Mouse (Mus musculus): ENCODE data around the gene Polr2b. TPM values are rescaled to one million over a fixed set of nuclear protein-coding genes. Genes with fewer than 3 reads are reported as not detected.

The Polr2b gene
- polyA plus RNA-seq, 1 experiment from 2014 or later = 32.7 TPM

- no peak for ATAC-seq (replicated peaks; ENCODE audit: insufficient number of reproducible peaks, insufficient read depth, low FRiP score, low read depth)
- H3K27me3 ChIP-seq = no peaks in the 10 kb centered on the region
- no peak overlapping the region for H3K27ac ChIP-seq
- H3K36me3 ChIP-seq = no peaks in the 10 kb centered on the region
- no peak overlapping the region for H3K4me3 ChIP-seq
- WGBS = 81% methylated on average over 17 of the region's 17 CpGs
- H3K4me2 ChIP-seq = no peak overlapping the region
- 0 out of 2 replicates have a peak, but pooled peaks cover 3% of the 10 kb centered on the region for H3K4me1 ChIP-seq (replicated peaks)
- no peak overlapping the region for H3K9ac ChIP-seq
- H3K9me3 ChIP-seq (replicated peaks) = no peaks in the 10 kb centered on the region
Measured at GRCm38 (mm10) chr5:77380321-77380901, 70.5 kb downstream of the Polr2b start.

DNA sequence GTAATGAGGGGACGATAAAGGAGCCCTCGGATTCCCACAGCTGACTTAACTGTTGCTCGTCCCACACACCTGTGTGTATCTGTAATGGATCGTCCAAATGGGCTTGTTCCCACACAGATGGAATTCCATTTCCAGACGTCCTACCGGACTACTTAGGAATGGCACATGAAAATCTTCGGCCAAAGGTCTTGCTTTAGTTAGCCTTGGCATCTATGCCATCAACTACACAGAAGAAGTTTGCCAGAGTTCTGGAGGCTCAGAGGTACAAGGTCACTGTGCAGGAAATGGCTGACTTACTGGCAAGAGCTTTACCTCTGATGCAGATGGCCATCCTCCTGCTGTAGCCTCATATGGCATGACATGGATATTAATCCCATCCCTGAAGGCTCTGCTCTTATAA lies 71.3 kb downstream of the Polr2b start:
- H3K9me3 ChIP-seq (replicated peaks) = no peaks in the 10 kb centered on the region
- H3K4me1 ChIP-seq (replicated peaks) = peaks cover 4% of the 10 kb centered on the region; the same call in 1 of the 2 replicates
- H3K27ac ChIP-seq = no peak overlapping the region
- no peak overlapping the region for H3K4me2 ChIP-seq
- 84% methylated on average over 7 of the region's 7 CpGs for WGBS
- no peak overlapping the region for H3K4me3 ChIP-seq
- H3K36me3 ChIP-seq = no peaks in the 10 kb centered on the region
- no peak for ATAC-seq (replicated peaks; ENCODE audit: insufficient number of reproducible peaks, insufficient read depth, low FRiP score, low read depth)
- no peaks in the 10 kb centered on the region for H3K27me3 ChIP-seq
- no peak overlapping the region for H3K9ac ChIP-seq

DNA sequence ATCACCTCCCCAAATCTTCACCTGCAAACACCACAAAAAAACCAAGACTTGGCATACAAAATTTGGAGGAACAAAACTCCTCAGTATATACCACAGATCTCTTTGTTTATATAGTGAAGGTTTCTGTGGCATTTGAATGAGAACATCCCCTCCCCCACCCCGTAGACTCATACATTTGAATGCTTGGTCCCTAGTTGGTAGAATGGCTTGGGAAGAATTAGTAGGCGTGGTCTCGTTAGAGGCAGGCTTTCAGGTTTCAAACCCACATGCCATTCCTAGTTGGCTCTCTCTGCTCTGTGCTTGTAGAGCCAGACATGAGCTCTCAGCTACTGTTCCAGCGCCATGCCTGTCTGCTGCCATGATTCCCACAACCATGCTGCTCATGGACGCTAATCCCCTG lies 71.7 kb downstream of the Polr2b start:
- no peak for ATAC-seq (replicated peaks; ENCODE audit: insufficient number of reproducible peaks, insufficient read depth, low FRiP score, low read depth)

GRCm38 (mm10) chr5:77383799-77384554 lies 74.0 kb downstream of the Polr2b start:
- Histone ChIP-seq H3K9ac (no peak overlapping the region), H3K4me2 (no peak overlapping the region), H3K27me3 (no peaks in the 10 kb centered on the region), H3K4me1 (replicated peaks) (peaks cover 9% of the 10 kb centered on the region; the same call in 1 of the 2 replicates), H3K36me3 (no peaks in the 10 kb centered on the region), H3K27ac (no peak overlapping the region), H3K9me3 (replicated peaks) (no peaks in the 10 kb centered on the region), H3K4me3 (no peak overlapping the region)
- no peak; the same call in 1 of the 2 replicates for ATAC-seq (replicated peaks; ENCODE audit: insufficient number of reproducible peaks, insufficient read depth, low FRiP score, low read depth)
- WGBS = 76% methylated on average over 5 of the region's 5 CpGs

More for the DNA sequence above, 71.7 kb downstream of the Polr2b start:
- no peak overlapping the region for H3K27ac ChIP-seq
- H3K36me3 ChIP-seq = no peaks in the 10 kb centered on the region
- WGBS = 83% methylated on average over 5 of the region's 5 CpGs
- no peaks in the 10 kb centered on the region for H3K9me3 ChIP-seq (replicated peaks)
- no peak overlapping the region for H3K4me3 ChIP-seq
- H3K4me1 ChIP-seq (replicated peaks) = peaks cover 8% of the 10 kb centered on the region; the same call in 1 of the 2 replicates
- H3K27me3 ChIP-seq = no peaks in the 10 kb centered on the region
- H3K4me2 ChIP-seq = no peak overlapping the region
- no peak overlapping the region for H3K9ac ChIP-seq

DNA sequence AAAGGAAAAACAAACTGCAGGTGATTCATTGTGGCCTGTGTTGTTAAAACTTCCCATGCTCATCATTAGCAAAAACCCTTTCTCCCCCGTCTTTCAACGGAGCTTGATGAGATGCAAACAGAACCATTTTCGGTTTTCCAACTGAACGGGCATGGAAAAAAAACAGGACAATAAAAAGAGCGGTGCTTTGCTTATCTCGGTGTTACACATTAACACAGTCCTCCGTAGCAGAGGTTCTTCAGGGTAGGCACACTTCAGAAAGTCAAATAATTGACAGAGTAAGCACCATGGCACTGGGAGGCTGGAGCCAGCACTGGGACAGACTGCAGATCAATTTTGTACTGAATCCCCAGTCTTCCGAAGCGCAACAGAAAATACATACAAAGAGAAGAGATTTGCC lies 74.8 kb downstream of the Polr2b start:
- Histone ChIP-seq H3K9ac (no peak overlapping the region), H3K4me3 (no peak overlapping the region), H3K27me3 (no peaks in the 10 kb centered on the region), H3K36me3 (no peaks in the 10 kb centered on the region), H3K27ac (no peak overlapping the region), H3K4me2 (no peak overlapping the region), H3K4me1 (replicated peaks) (peaks cover 9% of the 10 kb centered on the region; the same call in 1 of the 2 replicates), H3K9me3 (replicated peaks) (no peaks in the 10 kb centered on the region)
- 74% methylated on average over 9 of the region's 9 CpGs for WGBS
- ATAC-seq (replicated peaks; ENCODE audit: insufficient number of reproducible peaks, insufficient read depth, low FRiP score, low read depth) = no peak

- no peak overlapping the region for H3K27ac ChIP-seq
- peaks cover 9% of the 10 kb centered on the region; the same call in 1 of the 2 replicates for H3K4me1 ChIP-seq (replicated peaks)
- no peak for ATAC-seq (replicated peaks; ENCODE audit: insufficient number of reproducible peaks, insufficient read depth, low FRiP score, low read depth)
- 85% methylated on average over 5 of the region's 5 CpGs for WGBS
- H3K9me3 ChIP-seq (replicated peaks) = no peaks in the 10 kb centered on the region
- no peak overlapping the region for H3K4me2 ChIP-seq
- no peak overlapping the region for H3K4me3 ChIP-seq
- no peaks in the 10 kb centered on the region for H3K27me3 ChIP-seq
- H3K9ac ChIP-seq = no peak overlapping the region
- no peaks in the 10 kb centered on the region for H3K36me3 ChIP-seq
Measured at GRCm38 (mm10) chr5:77385221-77385620, 75.3 kb downstream of the Polr2b start.

DNA sequence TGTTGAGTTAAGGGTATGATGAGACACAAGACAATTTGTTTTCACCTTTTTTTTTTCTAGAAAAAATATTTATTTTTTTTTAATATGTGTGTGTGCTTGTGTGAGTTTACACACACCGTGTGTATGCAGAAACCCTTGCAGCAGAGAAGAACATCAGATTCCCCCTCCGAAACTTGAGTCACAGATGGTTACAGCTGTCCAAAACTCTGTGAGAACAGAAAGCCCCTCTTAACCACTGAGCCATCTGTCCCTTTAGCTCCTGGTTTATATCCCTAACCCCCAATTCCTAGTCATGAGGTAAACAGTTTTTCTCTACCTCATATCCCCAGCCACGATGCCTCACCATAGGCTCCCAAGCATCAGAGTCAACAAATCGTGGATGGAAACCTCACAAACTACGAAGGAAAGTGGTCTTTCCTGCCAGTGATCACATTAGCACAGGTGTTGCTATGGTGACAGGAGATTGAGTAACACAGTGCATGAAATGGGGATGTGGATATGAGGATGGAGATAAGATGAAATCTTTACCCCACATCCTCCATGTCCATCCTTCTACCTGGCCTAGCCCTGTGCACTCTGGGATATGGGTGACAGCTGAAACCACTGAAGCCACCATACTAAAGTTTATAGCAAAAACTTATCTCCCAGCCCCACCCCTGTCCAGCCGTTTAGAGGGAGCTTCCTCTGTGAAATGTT lies 76.1 kb downstream of the Polr2b start:
- Histone ChIP-seq H3K4me1 (replicated peaks) (peaks cover 9% of the 10 kb centered on the region; the same call in 1 of the 2 replicates), H3K27ac (no peak overlapping the region), H3K36me3 (no peaks in the 10 kb centered on the region), H3K4me3 (no peak overlapping the region), H3K9me3 (replicated peaks) (no peaks in the 10 kb centered on the region), H3K9ac (no peak overlapping the region), H3K4me2 (no peak overlapping the region), H3K27me3 (no peaks in the 10 kb centered on the region)
- 64% methylated on average over 6 of the region's 6 CpGs for WGBS
- no peak for ATAC-seq (replicated peaks; ENCODE audit: insufficient number of reproducible peaks, insufficient read depth, low FRiP score, low read depth)

- no peaks in the 10 kb centered on the region for H3K9me3 ChIP-seq (replicated peaks)
- ATAC-seq (replicated peaks; ENCODE audit: insufficient number of reproducible peaks, insufficient read depth, low FRiP score, low read depth) = 0 out of 2 replicates have a peak, but pooled peaks have one; percentile 18
- H3K27ac ChIP-seq = no peak overlapping the region
- H3K4me3 ChIP-seq = no peak overlapping the region
- no peak overlapping the region for H3K9ac ChIP-seq
- H3K27me3 ChIP-seq = no peaks in the 10 kb centered on the region
- H3K4me2 ChIP-seq = no peak overlapping the region
- peaks cover 9% of the 10 kb centered on the region; the same call in 1 of the 2 replicates for H3K4me1 ChIP-seq (replicated peaks)
- H3K36me3 ChIP-seq = no peaks in the 10 kb centered on the region
- 49% methylated on average over 10 of the region's 10 CpGs for WGBS
Measured at GRCm38 (mm10) chr5:77386596-77387413, 76.9 kb downstream of the Polr2b start.

DNA sequence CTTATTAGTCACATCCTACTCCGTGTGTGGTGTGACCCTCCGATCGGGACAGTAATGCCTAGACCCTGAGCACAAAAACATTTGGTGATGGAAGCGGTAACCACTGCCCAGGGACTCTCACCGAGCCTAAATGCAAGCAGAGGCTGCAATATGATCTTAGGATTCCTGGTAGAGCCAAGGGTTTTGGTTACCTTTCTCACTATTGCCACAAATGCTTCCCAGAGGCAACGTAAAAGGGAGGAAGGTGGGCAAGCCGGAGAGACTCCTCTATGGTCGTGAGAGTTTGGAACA lies 77.4 kb downstream of the Polr2b start:
- no peaks in the 10 kb centered on the region for H3K27me3 ChIP-seq
- no peaks in the 10 kb centered on the region for H3K9me3 ChIP-seq (replicated peaks)
- H3K36me3 ChIP-seq = no peaks in the 10 kb centered on the region
- no peak overlapping the region for H3K4me2 ChIP-seq
- H3K4me1 ChIP-seq (replicated peaks) = peaks cover 9% of the 10 kb centered on the region; the same call in 1 of the 2 replicates
- no peak for ATAC-seq (replicated peaks; ENCODE audit: insufficient number of reproducible peaks, insufficient read depth, low FRiP score, low read depth)
- H3K9ac ChIP-seq = no peak overlapping the region
- no peak overlapping the region for H3K4me3 ChIP-seq
- H3K27ac ChIP-seq = no peak overlapping the region
- 60% methylated on average over 8 of the region's 8 CpGs for WGBS

DNA sequence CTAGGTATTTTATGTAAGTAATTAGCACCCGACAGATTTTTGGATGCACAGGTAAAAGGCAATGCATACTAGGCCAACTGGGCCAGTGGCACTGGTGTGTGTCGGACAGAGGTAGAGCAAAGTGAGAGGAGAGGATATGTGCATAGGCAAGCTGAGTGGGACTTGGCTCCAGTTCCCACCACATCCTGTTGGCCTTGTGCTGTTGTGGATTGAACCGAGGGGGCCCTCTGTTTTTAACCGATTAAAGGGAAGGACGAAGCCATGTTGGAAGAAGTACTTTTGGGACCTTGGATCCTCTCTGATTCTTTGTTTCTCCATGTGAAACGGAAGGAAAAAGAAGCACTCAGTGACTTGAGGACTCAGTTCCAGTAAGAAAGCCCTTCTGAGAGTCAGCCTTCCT lies 78.4 kb downstream of the Polr2b start:
- no peak overlapping the region for H3K4me3 ChIP-seq
- H3K9me3 ChIP-seq (replicated peaks) = no peaks in the 10 kb centered on the region
- H3K4me1 ChIP-seq (replicated peaks) = peaks cover 9% of the 10 kb centered on the region; the same call in 1 of the 2 replicates
- WGBS = 74% methylated on average over 6 of the region's 6 CpGs
- H3K36me3 ChIP-seq = no peaks in the 10 kb centered on the region
- H3K4me2 ChIP-seq = no peak overlapping the region
- no peak overlapping the region for H3K9ac ChIP-seq
- no peak overlapping the region for H3K27ac ChIP-seq
- H3K27me3 ChIP-seq = no peaks in the 10 kb centered on the region
- ATAC-seq (replicated peaks; ENCODE audit: insufficient number of reproducible peaks, insufficient read depth, low FRiP score, low read depth) = no peak

DNA sequence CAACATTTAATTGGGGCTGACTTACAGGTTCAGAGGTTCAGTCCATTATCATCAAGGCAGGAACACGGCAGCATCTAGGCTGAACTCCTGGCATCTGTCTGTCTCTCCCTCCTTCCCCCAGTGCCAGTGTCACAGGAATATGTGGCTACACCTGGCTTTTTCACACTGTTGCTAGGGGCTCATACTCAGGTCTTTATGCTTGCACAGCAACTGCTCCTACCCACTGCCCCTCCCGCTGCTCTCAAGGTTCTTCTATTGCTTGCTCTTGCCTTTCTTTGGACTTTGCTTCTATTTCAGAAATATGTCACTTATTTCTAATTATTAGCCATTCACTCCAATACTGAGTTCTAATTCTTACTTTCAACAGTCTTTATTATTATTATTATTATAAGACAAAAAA lies 80.3 kb downstream of the Polr2b start:
- Histone ChIP-seq H3K9me3 (replicated peaks) (no peaks in the 10 kb centered on the region), H3K4me1 (replicated peaks) (peaks cover 10% of the 10 kb centered on the region; the same call in 1 of the 2 replicates), H3K4me3 (no peak overlapping the region), H3K9ac (no peak overlapping the region), H3K4me2 (no peak overlapping the region), H3K27ac (no peak overlapping the region), H3K36me3 (no peaks in the 10 kb centered on the region), H3K27me3 (no peaks in the 10 kb centered on the region)
- 73% methylated on average over 2 of the region's 2 CpGs for WGBS
- no peak for ATAC-seq (replicated peaks; ENCODE audit: insufficient number of reproducible peaks, insufficient read depth, low FRiP score, low read depth)
